Mouse (Mus musculus): ENCODE results near the gene Commd7. TPM values are rescaled to one million over a fixed set of nuclear protein-coding genes. Genes with fewer than 3 reads are reported as not detected.

Gene Commd7
- 15.9 and 20.3 TPM in 2 replicates for polyA plus RNA-seq (2012; rRNA removed; ENCODE audit: low replicate concordance)

GRCm38 (mm10) chr2:153631976-153632870 is at the start of gene Commd7:
Gene Commd7 (minus strand): TSS chr2:153632781.

DNA sequence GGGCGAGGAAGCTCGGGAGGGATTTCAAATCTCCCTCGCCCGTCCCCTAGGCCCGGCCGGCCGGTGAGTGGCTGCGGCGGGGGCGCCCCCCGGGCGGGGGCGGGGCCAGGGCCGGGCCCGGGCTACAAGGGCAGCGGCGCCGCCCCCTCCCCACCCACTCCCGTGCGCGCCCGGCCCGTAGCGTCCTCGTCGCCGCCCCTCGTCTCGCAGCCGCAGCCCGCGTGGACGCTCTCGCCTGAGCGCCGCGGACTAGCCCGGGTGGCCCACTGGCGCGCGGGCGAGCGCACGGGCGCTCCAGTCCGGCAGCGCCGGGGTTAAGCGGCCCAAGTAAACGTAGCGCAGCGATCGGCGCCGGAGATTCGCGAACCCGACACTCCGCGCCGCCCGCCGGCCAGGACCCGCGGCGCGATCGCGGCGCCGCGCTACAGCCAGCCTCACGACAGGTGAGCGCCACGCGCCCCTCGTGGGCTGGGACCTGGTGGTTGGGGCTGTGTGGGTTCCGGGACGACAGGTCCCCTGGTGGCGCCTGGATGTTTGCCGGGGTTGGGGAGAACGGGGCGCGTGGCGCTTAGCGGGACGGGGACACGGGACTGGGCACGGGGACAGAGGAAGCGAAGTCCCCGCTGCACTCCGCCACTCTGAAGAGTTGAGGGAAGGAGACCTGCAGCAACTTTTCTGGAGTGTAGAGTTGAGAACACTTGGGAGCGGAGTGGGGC is 16.9 kb upstream of the Commd7 start, which contains the start of gene Dnmt3b:
TSS of gene Dnmt3b (plus strand) at position 153 of the 716 bp plus-strand sequence.

Other genes starting within 250 kb of the Commd7 start
- not detected in 2 replicates for gene 4930404H24Rik, start 140.0 kb downstream of the Commd7 start, polyA plus RNA-seq (2012; rRNA removed; ENCODE audit: low replicate concordance)
- gene Nol4l, start 102.8 kb downstream of the Commd7 start, polyA plus RNA-seq (2012; rRNA removed; ENCODE audit: low replicate concordance), result 8.7 and 8.9 TPM in 2 replicates
- 2.0 and 2.6 TPM in 2 replicates for gene Dnmt3b, start 16.7 kb upstream of the Commd7 start, polyA plus RNA-seq (2012; rRNA removed; ENCODE audit: low replicate concordance)
- not detected in 2 replicates for gene Dnmt3c, start 63.9 kb upstream of the Commd7 start, polyA plus RNA-seq (2012; rRNA removed; ENCODE audit: low replicate concordance)
- 6.0 and 12.2 TPM in 2 replicates for gene Mapre1, start 108.5 kb upstream of the Commd7 start, polyA plus RNA-seq (2012; rRNA removed; ENCODE audit: low replicate concordance)
- gene Efcab8, start 147.2 kb upstream of the Commd7 start, polyA plus RNA-seq (2012; rRNA removed; ENCODE audit: low replicate concordance), result 1.4 and 1.5 TPM in 2 replicates
- gene Sun5, start 238.3 kb upstream of the Commd7 start, polyA plus RNA-seq (2012; rRNA removed; ENCODE audit: low replicate concordance), result not detected in 2 replicates
- gene Bpifb2, start 242.3 kb upstream of the Commd7 start, polyA plus RNA-seq (2012; rRNA removed; ENCODE audit: low replicate concordance), result 2.2 and 4.9 TPM in 2 replicates